Mouse (Mus musculus) heart, embryonic 11.5 days (tissue): ENCODE measurements around the gene Kcnb1. TPM values are rescaled to one million over a fixed set of nuclear protein-coding genes. Genes with fewer than 3 reads are reported as not detected.

ENCODE experiments used
- ATAC-seq: fragments of 200-750 bp; cut with Nextera tagmentation; replicated peaks from 2 replicates; pipeline ENCODE4 v1.8.0; 2017; ENCODE audit warnings: moderate library complexity; ENCODE audit not compliant: insufficient number of reproducible peaks, low FRiP score, low TSS enrichment
- H3K27ac ChIP-seq: fragments of 300-500 bp; sonication (generic); 2 replicates; pipeline ENCODE4 v1.5.1; 2014; ENCODE audit warnings: mild to moderate bottlenecking, low read depth, low read length
- H3K27me3 ChIP-seq: fragments of 300-500 bp; sonication (generic); 2 replicates; pipeline ENCODE4 v1.6.1; 2014; ENCODE audit warnings: mild to moderate bottlenecking, low read length, mixed read lengths; ENCODE audit not compliant: control insufficient read depth, insufficient read depth
- H3K36me3 ChIP-seq: fragments of 300-500 bp; sonication (generic); 2 replicates; pipeline ENCODE4 v1.6.1; 2014; ENCODE audit warnings: mild to moderate bottlenecking, low read length, moderate library complexity, mixed read lengths; ENCODE audit not compliant: control insufficient read depth, insufficient read depth
- H3K4me1 ChIP-seq: fragments of 300-500 bp; sonication (generic); 2 replicates; pipeline ENCODE4 v1.6.1; 2014; ENCODE audit warnings: low read length; ENCODE audit not compliant: control insufficient read depth, insufficient read depth
- H3K4me2 ChIP-seq: fragments of 300-500 bp; sonication (generic); 2 replicates; pipeline ENCODE4 v1.6.1; 2014; ENCODE audit warnings: mild to moderate bottlenecking, moderate library complexity
- H3K4me3 ChIP-seq: fragments of 300-500 bp; sonication (generic); 2 replicates; pipeline ENCODE4 v1.5.1; 2014; ENCODE audit warnings: low read depth, low read length
- H3K9ac ChIP-seq: fragments of 300-500 bp; sonication (generic); 2 replicates; pipeline ENCODE4 v1.6.1; 2014; ENCODE audit warnings: mild to moderate bottlenecking, low read depth, low read length, moderate library complexity
- H3K9me3 ChIP-seq: fragments of 300-500 bp; sonication (generic); replicated peaks from 2 replicates; pipeline ENCODE4 v1.6.1; 2016; ENCODE audit warnings: low read length; ENCODE audit not compliant: control insufficient read depth
- WGBS: fragments of 180-500 bp; shearing (Covaris S2); extraction: QIAGEN DNeasy Blood & Tissue Kit; methylation state at CpG from one replicate; pipeline ENCODE4 v1.1.7; 2014; ENCODE audit not compliant: insufficient replicate concordance; 5-methylcytosine and 5-hydroxymethylcytosine counted together
- polyA plus RNA-seq: library from polyadenylated mRNA; unstranded; fragments of >200 nt; fragmentation: Nextera tagmentation; extraction: Ambion mirVana; gene quantifications from 2 replicates; pipeline ENCODE4 v1.2.1, GENCODE M21; 2014

Gene Kcnb1
- polyA plus RNA-seq, 1 experiment from 2014 or later: 0.16 TPM

- no peaks in the 10 kb centered on the region for H3K4me1 ChIP-seq
- no peak overlapping the region for H3K4me3 ChIP-seq
- H3K9me3 ChIP-seq: no peaks in the 10 kb centered on the region
- H3K36me3 ChIP-seq: no peaks in the 10 kb centered on the region
- H3K9ac ChIP-seq: no peak overlapping the region
- no peak for ATAC-seq
- 53% methylated on average over 7 of the region's 7 CpGs for WGBS
- no peak overlapping the region for H3K27ac ChIP-seq
- H3K4me2 ChIP-seq: no peak overlapping the region
- peaks cover 4% of the 10 kb centered on the region; the same call in 1 of the 2 replicates for H3K27me3 ChIP-seq
These were observed 77.7 kb downstream of the Kcnb1 start for GRCm38 (mm10) chr2:167112259-167112658.

GRCm38 (mm10) chr2:167109506-167109905 is 80.4 kb downstream of the Kcnb1 start:
- no peak for ATAC-seq
- Histone ChIP-seq H3K9me3 (no peaks in the 10 kb centered on the region), H3K4me1 (no peaks in the 10 kb centered on the region), H3K27me3 (peaks cover 4% of the 10 kb centered on the region; the same call in 1 of the 2 replicates), H3K4me2 (no peak overlapping the region), H3K9ac (no peak overlapping the region), H3K36me3 (no peaks in the 10 kb centered on the region), H3K27ac (no peak overlapping the region), H3K4me3 (no peak overlapping the region)
- WGBS: 76% methylated on average over 8 of the region's 8 CpGs

- H3K36me3 ChIP-seq: no peaks in the 10 kb centered on the region
- H3K27ac ChIP-seq: no peak overlapping the region
- H3K9ac ChIP-seq: no peak overlapping the region
- 65% methylated on average over 7 of the region's 7 CpGs for WGBS
- H3K4me2 ChIP-seq: no peak overlapping the region
- no peak for ATAC-seq
- no peaks in the 10 kb centered on the region for H3K9me3 ChIP-seq
- no peak overlapping the region for H3K4me3 ChIP-seq
- no peaks in the 10 kb centered on the region for H3K27me3 ChIP-seq
- H3K4me1 ChIP-seq: no peaks in the 10 kb centered on the region
These were observed 86.4 kb downstream of the Kcnb1 start for GRCm38 (mm10) chr2:167103546-167103945.

- no peaks in the 10 kb centered on the region for H3K4me1 ChIP-seq
- no peak overlapping the region for H3K9ac ChIP-seq
- H3K9me3 ChIP-seq: no peaks in the 10 kb centered on the region
- no peak overlapping the region for H3K4me3 ChIP-seq
- no peak overlapping the region for H3K27ac ChIP-seq
- H3K27me3 ChIP-seq: no peaks in the 10 kb centered on the region
- H3K36me3 ChIP-seq: no peaks in the 10 kb centered on the region
- H3K4me2 ChIP-seq: no peak overlapping the region
- ATAC-seq: no peak
- 62% methylated on average over 17 of the region's 17 CpGs for WGBS
These were observed 88.1 kb downstream of the Kcnb1 start for GRCm38 (mm10) chr2:167101743-167102441.

- H3K36me3 ChIP-seq: no peaks in the 10 kb centered on the region
- H3K9ac ChIP-seq: no peak overlapping the region
- no peak overlapping the region for H3K4me2 ChIP-seq
- no peak for ATAC-seq
- no peak overlapping the region for H3K4me3 ChIP-seq
- no peaks in the 10 kb centered on the region for H3K9me3 ChIP-seq
- H3K27ac ChIP-seq: no peak overlapping the region
- 78% methylated on average over 4 of the region's 4 CpGs for WGBS
- no peaks in the 10 kb centered on the region for H3K4me1 ChIP-seq
- H3K27me3 ChIP-seq: peaks cover 3% of the 10 kb centered on the region; the same call in 1 of the 2 replicates
These were observed 95.3 kb downstream of the Kcnb1 start for GRCm38 (mm10) chr2:167094688-167095087.

- no peaks in the 10 kb centered on the region for H3K4me1 ChIP-seq
- ATAC-seq: no peak
- no peaks in the 10 kb centered on the region for H3K9me3 ChIP-seq
- no peaks in the 10 kb centered on the region for H3K36me3 ChIP-seq
- no peak overlapping the region for H3K4me3 ChIP-seq
- WGBS: 77% methylated on average over 13 of the region's 13 CpGs
- H3K4me2 ChIP-seq: no peak overlapping the region
- H3K27ac ChIP-seq: no peak overlapping the region
- H3K27me3 ChIP-seq: peaks cover 3% of the 10 kb centered on the region; the same call in 1 of the 2 replicates
- no peak overlapping the region for H3K9ac ChIP-seq
These were observed 96.6 kb downstream of the Kcnb1 start for GRCm38 (mm10) chr2:167093171-167093900.

GRCm38 (mm10) chr2:167090271-167090670 is 99.7 kb downstream of the Kcnb1 start:
- Histone ChIP-seq H3K9me3 (no peaks in the 10 kb centered on the region), H3K27me3 (peaks cover 3% of the 10 kb centered on the region; the same call in 1 of the 2 replicates), H3K4me3 (no peak overlapping the region), H3K36me3 (no peaks in the 10 kb centered on the region), H3K9ac (no peak overlapping the region), H3K4me1 (no peaks in the 10 kb centered on the region), H3K27ac (no peak overlapping the region), H3K4me2 (no peak overlapping the region)
- 84% methylated on average over 1 of the region's 1 CpGs for WGBS
- no peak for ATAC-seq

GRCm38 (mm10) chr2:167086836-167087235 is 103.1 kb downstream of the Kcnb1 start:
- Histone ChIP-seq H3K4me1 (0 out of 2 replicates have a peak, but pooled peaks cover 3% of the 10 kb centered on the region), H3K4me2 (no peak overlapping the region), H3K27ac (no peak overlapping the region), H3K9ac (no peak overlapping the region), H3K27me3 (peaks cover 3% of the 10 kb centered on the region; the same call in 1 of the 2 replicates), H3K4me3 (no peak overlapping the region), H3K9me3 (no peaks in the 10 kb centered on the region), H3K36me3 (no peaks in the 10 kb centered on the region)
- ATAC-seq: no peak
- 68% methylated on average over 5 of the region's 5 CpGs for WGBS
